Mouse (Mus musculus): Measurements from ENCODE around the gene Itfg2. TPM values are rescaled to one million over a fixed set of nuclear protein-coding genes. Genes with fewer than 3 reads are reported as not detected.
A peak's percentile ranks its signal among the peaks of the same experiment; 100 is the strongest.

Gene Itfg2
- total RNA-seq (2021): 10 to 100 TPM; 27.8 to 34.2 TPM

DNA sequence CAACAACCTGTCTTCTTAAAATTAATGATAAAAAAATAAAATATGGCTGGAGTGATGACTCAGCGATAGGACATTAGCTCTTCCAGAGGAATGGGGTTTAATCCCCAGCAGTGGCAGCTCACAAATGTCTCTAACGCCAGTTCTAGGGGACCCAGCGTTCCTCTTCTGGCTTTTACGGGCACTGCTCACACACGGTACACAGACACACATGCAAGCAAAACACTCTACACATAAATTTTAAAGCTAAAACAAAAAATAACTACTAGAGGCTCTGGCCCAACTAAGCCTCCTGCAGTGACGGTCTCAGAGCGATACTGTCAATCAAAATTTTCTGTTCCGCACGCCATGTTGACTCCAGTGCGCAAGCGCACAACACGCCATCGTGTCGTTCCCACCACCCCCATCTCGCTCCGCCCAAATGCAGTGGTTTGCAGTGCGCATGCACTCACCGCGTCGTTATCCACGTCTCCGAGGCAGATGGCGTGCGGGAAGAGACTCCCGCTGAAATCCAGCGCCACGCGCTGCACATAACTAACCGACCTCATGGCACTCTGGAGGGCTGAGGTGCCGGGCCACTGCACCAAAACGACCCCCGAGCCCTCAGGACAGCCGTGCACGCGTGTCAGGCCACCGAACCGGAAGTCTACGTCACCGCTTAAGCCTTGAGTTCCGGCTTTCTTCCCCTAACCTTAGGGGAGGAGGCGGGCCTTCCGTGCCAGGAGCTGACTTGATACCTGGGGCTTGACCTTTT, at the start of gene Itfg2:
TSS of gene Itfg2 (minus strand) at position 663 of the 751 bp plus-strand sequence.
- peak; percentile 96 for DNase-seq

GRCm38 (mm10) chr6:128474112-128474511, 49.4 kb upstream of the Itfg2 start:
- DNase-seq: no peak

DNA sequence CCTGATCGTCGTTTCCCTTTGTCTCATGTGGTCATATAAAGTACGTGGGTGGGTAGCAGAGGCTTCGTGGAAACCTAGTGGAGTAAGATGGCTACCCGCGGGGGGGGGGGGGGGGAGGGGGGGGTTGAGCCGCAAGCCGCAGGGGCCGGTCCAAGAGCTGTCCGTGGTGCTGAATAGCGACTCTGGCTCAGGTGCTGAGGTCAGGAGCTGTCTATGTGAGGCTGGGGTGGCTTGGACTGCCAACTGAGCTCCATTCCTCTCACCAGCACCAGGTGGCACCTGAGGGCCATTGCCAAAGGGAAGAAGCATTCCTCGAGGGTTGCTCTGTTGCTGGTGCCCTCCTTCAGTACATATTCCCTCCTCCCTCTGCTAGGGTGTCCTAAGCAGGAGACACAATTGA, 44.7 kb upstream of the Itfg2 start:
- DNase-seq: peak; percentile 80

- DNase-seq: peak; percentile 22
Observed at GRCm38 (mm10) chr6:128467298-128467697, 42.6 kb upstream of the Itfg2 start.

DNA sequence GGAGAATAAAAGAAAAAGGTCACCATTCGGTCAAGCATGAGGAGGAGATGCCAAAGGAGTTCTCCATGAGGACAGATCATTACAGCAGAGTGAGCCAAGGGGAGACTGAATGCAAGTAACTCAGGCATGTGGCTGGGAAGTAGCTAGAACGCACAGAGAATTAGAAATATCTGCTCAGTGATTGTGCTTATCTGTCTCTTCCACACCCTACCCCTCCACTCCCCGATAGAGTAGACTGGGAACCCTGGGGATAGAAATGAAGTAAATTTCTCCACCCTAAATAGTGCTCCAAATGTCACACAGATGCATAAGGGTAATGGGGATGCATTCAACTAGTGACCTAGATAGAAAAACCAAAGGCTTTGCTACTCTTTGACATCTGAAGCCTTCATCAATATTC, 41.8 kb upstream of the Itfg2 start:
- no peak for DNase-seq

- no peak for DNase-seq
Observed at GRCm38 (mm10) chr6:128466043-128466442, 41.3 kb upstream of the Itfg2 start.

- DNase-seq: no peak
Observed at GRCm38 (mm10) chr6:128464996-128465395, 40.3 kb upstream of the Itfg2 start.

GRCm38 (mm10) chr6:128461606-128462005, 36.9 kb upstream of the Itfg2 start:
- DNase-seq: no peak

DNA sequence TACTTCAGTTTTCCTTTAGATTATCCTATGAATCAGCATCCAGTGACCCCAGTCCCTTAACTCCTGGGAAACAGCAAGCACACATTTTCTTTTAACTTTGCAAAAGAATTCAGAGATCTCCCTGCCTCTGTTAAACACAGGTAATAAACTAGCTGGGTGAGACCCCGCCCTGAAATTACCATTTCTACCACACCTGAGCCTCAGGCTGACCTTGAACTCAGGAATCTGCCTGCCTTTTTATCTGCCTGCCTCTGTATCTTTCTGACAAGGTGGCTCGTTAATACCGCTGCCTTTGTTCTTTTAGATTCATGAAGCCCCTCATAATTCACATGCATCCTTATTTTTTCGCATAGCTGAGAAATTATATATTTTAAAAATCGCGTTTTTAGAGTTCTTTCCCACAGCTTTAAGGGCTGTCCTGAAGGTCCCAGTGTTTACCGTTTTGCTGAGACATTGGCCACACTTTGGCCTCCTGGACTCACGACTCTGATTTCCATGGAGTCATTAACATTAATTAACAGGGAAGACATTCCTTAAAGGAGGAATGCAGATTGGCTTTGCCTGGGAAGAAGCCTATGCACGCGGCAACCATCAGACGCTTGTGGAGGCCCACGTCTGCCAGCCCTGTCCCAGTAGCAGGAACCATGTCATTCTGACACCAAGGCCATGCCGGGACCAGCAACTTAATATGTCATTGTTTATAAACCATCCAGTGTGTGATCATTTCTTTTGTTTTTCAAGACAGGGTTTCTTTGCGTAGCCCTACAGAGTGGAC, 36.2 kb upstream of the Itfg2 start:
- DNase-seq: no peak

GRCm38 (mm10) chr6:128460321-128460720, 35.6 kb upstream of the Itfg2 start:
- no peak for DNase-seq

DNA sequence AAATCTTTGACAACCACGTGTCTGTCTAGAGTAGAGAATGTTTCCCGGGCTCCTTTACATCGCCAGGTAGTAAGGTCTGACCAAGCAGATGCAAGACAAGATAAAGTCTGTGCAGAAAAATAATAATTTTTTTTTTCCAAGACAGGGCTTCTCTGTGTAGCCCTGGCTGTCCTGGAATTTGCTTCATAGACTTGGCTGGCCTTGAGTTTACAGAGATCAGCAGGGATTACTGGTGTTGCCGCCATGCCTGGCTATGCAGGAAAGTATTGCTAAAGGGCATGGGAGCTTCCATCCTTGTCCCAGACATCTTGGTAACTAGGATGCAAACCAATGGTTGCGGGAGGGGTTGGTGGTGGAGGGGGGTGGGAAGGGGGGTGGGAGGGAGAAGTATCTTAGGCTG, 32.5 kb upstream of the Itfg2 start:
- DNase-seq: no peak

- no peak for DNase-seq
Observed at GRCm38 (mm10) chr6:128455835-128456605, 31.3 kb upstream of the Itfg2 start.

- DNase-seq: no peak
Observed at GRCm38 (mm10) chr6:128447063-128447462, 22.3 kb upstream of the Itfg2 start.

GRCm38 (mm10) chr6:128445761-128446535, 21.2 kb upstream of the Itfg2 start:
- DNase-seq: peak; percentile 75

GRCm38 (mm10) chr6:128440238-128440637, 15.5 kb upstream of the Itfg2 start:
- DNase-seq: no peak

GRCm38 (mm10) chr6:128438871-128439341, 14.2 kb upstream of the Itfg2 start:
- no peak for DNase-seq

- DNase-seq: peak; percentile 94
Observed at GRCm38 (mm10) chr6:128438317-128438870, 13.7 kb upstream of the Itfg2 start, which contains the start of gene Fkbp4. Gene Fkbp4 (minus strand): TSS chr6:128438677.

- DNase-seq: peak; percentile 67
Observed at GRCm38 (mm10) chr6:128437731-128438316, 13.1 kb upstream of the Itfg2 start.

- no peak for DNase-seq
Observed at GRCm38 (mm10) chr6:128437288-128437687, 12.6 kb upstream of the Itfg2 start.

DNA sequence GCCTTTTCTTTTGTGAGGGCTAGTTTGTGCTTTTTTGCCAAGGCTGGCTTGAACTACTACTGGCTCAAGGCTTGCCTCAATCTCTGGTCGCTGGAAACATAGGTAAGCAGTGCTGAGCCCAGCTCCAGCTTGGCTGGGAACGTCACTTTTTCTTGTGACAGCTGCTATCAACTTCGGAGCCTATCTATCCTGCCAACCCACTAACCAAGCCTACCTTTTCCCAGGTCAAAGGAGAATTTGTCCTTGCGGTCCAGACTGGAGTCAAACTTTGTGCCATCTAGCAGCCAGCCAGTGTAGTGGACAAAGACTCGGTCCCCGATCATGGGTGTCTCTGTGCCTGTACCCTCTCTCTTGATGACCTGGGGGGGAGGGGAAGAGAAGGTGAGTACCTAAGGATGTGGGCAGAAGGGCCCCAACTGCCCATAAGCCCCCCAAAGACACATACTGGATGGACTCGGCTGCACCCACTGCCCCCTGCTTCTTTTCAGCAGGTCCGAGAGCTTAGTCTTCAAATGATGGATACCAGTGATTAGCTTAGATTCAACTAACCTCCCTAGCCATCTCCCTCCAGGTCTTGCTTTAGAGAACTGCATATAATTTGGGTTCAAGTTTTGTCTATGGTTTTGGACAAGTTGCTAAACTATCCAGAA, 11.8 kb upstream of the Itfg2 start:
- no peak for DNase-seq

DNA sequence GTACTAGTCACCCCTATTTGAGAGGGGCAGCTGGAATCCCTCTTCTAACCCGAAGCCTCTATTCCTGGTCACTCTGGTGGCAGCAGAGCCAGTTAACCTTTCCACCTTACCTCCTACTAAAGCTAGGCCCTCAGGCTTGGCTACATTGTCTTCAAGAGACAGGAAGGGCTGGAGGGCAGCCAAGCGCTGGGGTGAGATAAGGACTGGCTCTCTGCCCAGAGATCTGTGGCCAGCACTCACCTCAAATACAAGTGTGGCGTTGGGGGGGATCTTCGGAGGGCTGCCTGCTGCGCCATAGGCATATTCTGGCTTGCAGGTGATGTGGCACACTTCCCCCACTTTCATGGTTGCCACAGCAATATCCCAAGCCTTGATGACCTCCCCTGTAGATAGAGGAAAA, 10.7 kb upstream of the Itfg2 start:
- peak; percentile 91 for DNase-seq
